In genomic region chr10:86281238-86281637, GRCm38 (mm10) we compare ENCODE assay signal across 16 mouse cellular contexts. TPM values are rescaled to one million over a fixed set of nuclear protein-coding genes. Genes with fewer than 3 reads are reported as not detected.
DNase-seq lines count a peak whose midpoint lies in the region; TF ChIP-seq lines count a peak whose summit lies in the region.
"Had no signal": no experiment of that assay in that cellular context is flagged by ENCODE, and none has a peak within 500 bp of the region (broad histone marks: within the 10 kb centered on the region; RNA-seq: fewer than 3 reads in every experiment).

No protein-coding gene starts in this region.

- peak; percentile 20 for DNase-seq in adrenal gland, postnatal 14 days
- no peak for DNase-seq in adrenal gland, postnatal 4 days (ENCODE audit: low spot score in 2 of 2)
- no peak for DNase-seq in layer of hippocampus, adult 2 months (ENCODE audit: low spot score in 2 of 2)
- no peak for DNase-seq in layer of hippocampus, adult 9-10 months (ENCODE audit: low spot score)
- peak; percentile 43 for DNase-seq in 3134 (ENCODE audit: extremely low read depth, insufficient read length, low spot score)
- DNase-seq in lung, postnatal 36 days: peak; percentile 70
- DNase-seq in frontal cortex, adult 2 months (ENCODE audit: extremely low spot score in 1 of 2, low spot score in 1 of 2): no peak
- DNase-seq: adrenal gland, adult 8-10 months; cerebellum, adult 2 months; cerebellum, postnatal 10 days; gastrocnemius, postnatal 10 days had no signal

- TF ChIP-seq CTCF in layer of hippocampus, adult 2 months (conservative IDR thresholded peaks at IDR 0.05): 0 out of 2 replicates have a peak, but pooled peaks have one; percentile 9

- H3K4me3 ChIP-seq in layer of hippocampus, adult 2 months: no peak overlapping the region
- H3K4me3 ChIP-seq: embryonic facial prominence, embryonic 10.5 days; forebrain, embryonic 13.5 days; heart, embryonic 13.5 days; hindbrain, embryonic 13.5 days had no signal

- no peak overlapping the region for H3K27ac ChIP-seq in layer of hippocampus, adult 2 months
- H3K27ac ChIP-seq: embryonic facial prominence, embryonic 10.5 days; forebrain, embryonic 13.5 days; heart, embryonic 13.5 days; hindbrain, embryonic 13.5 days; hindbrain, postnatal 0 days had no signal

RNA-seq across cellular contexts. Expression of gene Timp3, which starts 18.9 kb away (rescaled TPM):
- 283 and 294 TPM in 2 replicates for total RNA-seq in adrenal gland, postnatal 14 days (2021)
- total RNA-seq in adrenal gland, postnatal 4 days (2021): 100 to 1,000 TPM; 314 to 316 TPM
- total RNA-seq in layer of hippocampus, adult 2 months (2021): 10 to 100 TPM; 61.8 to 62.0 TPM
- 59.6 and 65.5 TPM in 2 replicates for polyA plus RNA-seq in frontal cortex, adult 2 months (2012; rRNA removed)

Comparison
In these comparisons a context has a peak if more than half of its experiments do, and no peak if none do; other contexts are left out.
1. DNase-seq: peak in adrenal gland, postnatal 14 days (single experiment), 3134 (single experiment) and lung, postnatal 36 days (single experiment); none in adrenal gland, postnatal 4 days (0 of 2), layer of hippocampus, adult 2 months (0 of 2), layer of hippocampus, adult 9-10 months (single experiment) and frontal cortex, adult 2 months (0 of 2).